Mouse (Mus musculus) midbrain, embryonic 12.5 days (tissue): Measurements from ENCODE around the gene Ripply3. TPM values are rescaled to one million over a fixed set of nuclear protein-coding genes. Genes with fewer than 3 reads are reported as not detected.

Source experiments
- ATAC-seq: fragments of 200-750 bp; cut with Nextera tagmentation; 2 replicates; pipeline ENCODE4 v1.8.0; 2017; ENCODE audit warnings: low read depth, moderate TSS enrichment, moderate library complexity; ENCODE audit not compliant: low FRiP score
- H3K27ac ChIP-seq: fragments of 300-500 bp; sonication (generic); replicated peaks from 2 replicates; pipeline ENCODE4 v1.5.1; 2016; ENCODE audit warnings: mild to moderate bottlenecking
- H3K27me3 ChIP-seq: fragments of 300-500 bp; sonication (generic); 2 replicates; pipeline ENCODE4 v1.6.1; 2016; ENCODE audit warnings: mild to moderate bottlenecking
- H3K36me3 ChIP-seq: fragments of 300-500 bp; sonication (generic); 2 replicates; pipeline ENCODE4 v1.6.1; 2016
- H3K4me1 ChIP-seq: fragments of 300-500 bp; sonication (generic); 2 replicates; pipeline ENCODE4 v1.6.1; 2016
- H3K4me2 ChIP-seq: fragments of 300-500 bp; sonication (generic); replicated peaks from 2 replicates; pipeline ENCODE4 v1.6.1; 2016; ENCODE audit warnings: mild to moderate bottlenecking, moderate library complexity
- H3K4me3 ChIP-seq: fragments of 300-500 bp; sonication (generic); 2 replicates; pipeline ENCODE4 v1.5.1; 2016; ENCODE audit warnings: mild to moderate bottlenecking
- H3K9ac ChIP-seq: fragments of 300-500 bp; sonication (generic); replicated peaks from 2 replicates; pipeline ENCODE4 v1.6.1; 2016; ENCODE audit warnings: mild to moderate bottlenecking, moderate library complexity
- H3K9me3 ChIP-seq: fragments of 300-500 bp; sonication (generic); 2 replicates; pipeline ENCODE4 v1.6.1; 2016; ENCODE audit warnings: mild to moderate bottlenecking
- whole genome bisulfite sequencing: fragments of 180-500 bp; shearing (Covaris S2); methylation state at CpG from one replicate; pipeline ENCODE4 v1.1.7; 2016; 5-methylcytosine and 5-hydroxymethylcytosine counted together
- polyA plus RNA-seq: library from polyadenylated mRNA; unstranded; fragments of >200 nt; fragmentation: Nextera tagmentation; extraction: Ambion mirVana; gene quantifications from 2 replicates; pipeline ENCODE4 v1.2.1, GENCODE M21; 2016

Gene Ripply3
- polyA plus RNA-seq: 3.4 and 3.9 TPM in 2 replicates

GRCm38 (mm10) chr16:94327781-94328711 is at the start of gene Ripply3:
Ripply3 (plus strand) TSS chr16:94328420.
- Histone ChIP-seq H3K27me3 (peaks cover 49% of the 10 kb centered on the region), H3K36me3 (no peaks in the 10 kb centered on the region)
- WGBS: 1% methylated on average over 63 of the region's 63 CpGs

GRCm38 (mm10) chr16:94283972-94284371 is 44.2 kb upstream of the Ripply3 start:
- H3K27me3 ChIP-seq: no peaks in the 10 kb centered on the region
- 0 out of 2 replicates have a peak, but pooled peaks cover 5% of the 10 kb centered on the region for H3K36me3 ChIP-seq
- ATAC-seq: no peak
- no peaks in the 10 kb centered on the region for H3K9me3 ChIP-seq
- peaks cover under 1% of the 10 kb centered on the region; the same call in 1 of the 2 replicates for H3K4me1 ChIP-seq
- H3K4me3 ChIP-seq: no peak overlapping the region
- 94% methylated on average over 3 of the region's 3 CpGs for WGBS
- H3K27ac ChIP-seq: no peak overlapping the region
- no peak overlapping the region for H3K9ac ChIP-seq
- no peak overlapping the region for H3K4me2 ChIP-seq

More at GRCm38 (mm10) chr16:94327781-94328711, at the start of gene Ripply3:
- H3K27ac ChIP-seq: peak within 1 kb of the TSS; percentile 25; the same call in 1 of the 2 replicates
- ATAC-seq: peak; percentile 48; the same call in 1 of the 2 replicates
- H3K4me2 ChIP-seq: peak within 1 kb of the TSS; percentile 70
- H3K4me1 ChIP-seq: peaks cover 28% of the 10 kb centered on the region
- peak within 1 kb of the TSS; percentile 43 for H3K9ac ChIP-seq
- peak within 1 kb of the TSS; percentile 46 for H3K4me3 ChIP-seq
- no peaks in the 10 kb centered on the region for H3K9me3 ChIP-seq

GRCm38 (mm10) chr16:94287826-94288225 is 40.4 kb upstream of the Ripply3 start:
- no peak overlapping the region for H3K27ac ChIP-seq
- no peaks in the 10 kb centered on the region for H3K27me3 ChIP-seq
- no peak overlapping the region for H3K4me3 ChIP-seq
- no peaks in the 10 kb centered on the region for H3K9me3 ChIP-seq
- no peaks in the 10 kb centered on the region for H3K36me3 ChIP-seq
- 88% methylated on average over 9 of the region's 9 CpGs for WGBS
- no peak overlapping the region for H3K9ac ChIP-seq
- no peak overlapping the region for H3K4me2 ChIP-seq
- ATAC-seq: no peak
- H3K4me1 ChIP-seq: peaks cover 12% of the 10 kb centered on the region

GRCm38 (mm10) chr16:94289138-94290072 is 38.8 kb upstream of the Ripply3 start:
- peak overlapping the region; percentile 79 for H3K4me3 ChIP-seq
- no peaks in the 10 kb centered on the region for H3K27me3 ChIP-seq
- H3K9me3 ChIP-seq: no peaks in the 10 kb centered on the region
- no peak; the same call in 1 of the 2 replicates for ATAC-seq
- no peaks in the 10 kb centered on the region for H3K36me3 ChIP-seq
- H3K4me1 ChIP-seq: peaks cover 12% of the 10 kb centered on the region
- peak overlapping the region; percentile 97 for H3K4me2 ChIP-seq
- no peak overlapping the region for H3K27ac ChIP-seq
- H3K9ac ChIP-seq: peak overlapping the region; percentile 85
- 13% methylated on average over 39 of the region's 39 CpGs for WGBS

- Histone ChIP-seq H3K36me3 (no peaks in the 10 kb centered on the region), H3K9ac (peak overlapping the region; percentile 85), H3K4me1 (peaks cover 12% of the 10 kb centered on the region), H3K27me3 (no peaks in the 10 kb centered on the region), H3K4me3 (peak overlapping the region; percentile 79), H3K4me2 (peak overlapping the region; percentile 97), H3K27ac (no peak overlapping the region; the same call in 1 of the 2 replicates), H3K9me3 (no peaks in the 10 kb centered on the region)
- ATAC-seq: peak; percentile 95
- 7% methylated on average over 51 of the region's 52 CpGs for WGBS
These were observed 37.9 kb upstream of the Ripply3 start for GRCm38 (mm10) chr16:94290073-94290999.

GRCm38 (mm10) chr16:94291141-94291540 is 37.1 kb upstream of the Ripply3 start:
- Histone ChIP-seq H3K27me3 (no peaks in the 10 kb centered on the region), H3K4me1 (peaks cover 12% of the 10 kb centered on the region), H3K36me3 (no peaks in the 10 kb centered on the region), H3K9ac (no peak overlapping the region), H3K4me3 (no peak overlapping the region), H3K9me3 (no peaks in the 10 kb centered on the region), H3K4me2 (no peak overlapping the region), H3K27ac (no peak overlapping the region)
- WGBS: 84% methylated on average over 4 of the region's 4 CpGs
- ATAC-seq: no peak

- peaks cover 12% of the 10 kb centered on the region for H3K4me1 ChIP-seq
- ATAC-seq: no peak
- no peak overlapping the region for H3K27ac ChIP-seq
- WGBS: 86% methylated on average over 5 of the region's 5 CpGs
- H3K27me3 ChIP-seq: peaks cover 9% of the 10 kb centered on the region
- H3K4me3 ChIP-seq: no peak overlapping the region
- H3K9ac ChIP-seq: no peak overlapping the region
- no peaks in the 10 kb centered on the region for H3K9me3 ChIP-seq
- no peaks in the 10 kb centered on the region for H3K36me3 ChIP-seq
- H3K4me2 ChIP-seq: no peak overlapping the region
These were observed 30.1 kb upstream of the Ripply3 start for GRCm38 (mm10) chr16:94298081-94298480.

- no peak for ATAC-seq
These were observed 29.0 kb upstream of the Ripply3 start for GRCm38 (mm10) chr16:94299210-94299609.

GRCm38 (mm10) chr16:94301194-94301593 is 27.0 kb upstream of the Ripply3 start:
- 97% methylated on average over 4 of the region's 4 CpGs for WGBS
- no peaks in the 10 kb centered on the region for H3K36me3 ChIP-seq

More at GRCm38 (mm10) chr16:94299210-94299609, 29.0 kb upstream of the Ripply3 start:
- Histone ChIP-seq H3K9ac (no peak overlapping the region), H3K27ac (no peak overlapping the region), H3K4me3 (no peak overlapping the region), H3K4me1 (peaks cover 14% of the 10 kb centered on the region), H3K27me3 (peaks cover 19% of the 10 kb centered on the region), H3K4me2 (no peak overlapping the region), H3K36me3 (no peaks in the 10 kb centered on the region), H3K9me3 (no peaks in the 10 kb centered on the region)
- 80% methylated on average over 4 of the region's 4 CpGs for WGBS

GRCm38 (mm10) chr16:94301696-94302095 is 26.5 kb upstream of the Ripply3 start:
- no peak overlapping the region for H3K4me2 ChIP-seq
- peaks cover 14% of the 10 kb centered on the region for H3K4me1 ChIP-seq
- peaks cover 19% of the 10 kb centered on the region for H3K27me3 ChIP-seq
- H3K9ac ChIP-seq: no peak overlapping the region
- H3K4me3 ChIP-seq: no peak overlapping the region
- no peaks in the 10 kb centered on the region for H3K9me3 ChIP-seq
- ATAC-seq: no peak
- no peak overlapping the region for H3K27ac ChIP-seq
- 88% methylated on average over 5 of the region's 5 CpGs for whole genome bisulfite sequencing
- no peaks in the 10 kb centered on the region for H3K36me3 ChIP-seq

More at GRCm38 (mm10) chr16:94301194-94301593, 27.0 kb upstream of the Ripply3 start:
- no peak overlapping the region for H3K27ac ChIP-seq
- no peak overlapping the region for H3K9ac ChIP-seq
- peaks cover 19% of the 10 kb centered on the region for H3K27me3 ChIP-seq
- ATAC-seq: no peak
- H3K9me3 ChIP-seq: no peaks in the 10 kb centered on the region
- H3K4me3 ChIP-seq: no peak overlapping the region
- peaks cover 14% of the 10 kb centered on the region for H3K4me1 ChIP-seq
- H3K4me2 ChIP-seq: no peak overlapping the region
